Mouse (Mus musculus): Measurements from ENCODE around the gene Ptprq.

- TF ChIP-seq E2F4 (IDR thresholded peaks at IDR 0.05; ENCODE audit: insufficient read depth): no peak
- no peak for TF ChIP-seq SRF (IDR thresholded peaks at IDR 0.05; ENCODE audit: control insufficient read depth, insufficient read length, low read depth)
These were observed 248.1 kb downstream of the Ptprq start for GRCm38 (mm10) chr10:107471712-107472111.
